Mouse (Mus musculus) hindbrain, embryonic 11.5 days (tissue): ENCODE measurements around the gene Efcab10. TPM values are rescaled to one million over a fixed set of nuclear protein-coding genes. Genes with fewer than 3 reads are reported as not detected.

Experiments used
- polyA plus RNA-seq: library from polyadenylated mRNA; unstranded; fragments of >200 nt; fragmentation: Nextera tagmentation; extraction: Ambion mirVana; gene quantifications from 2 replicates; pipeline ENCODE4 v1.2.1, GENCODE M21; 2014

Gene Efcab10
- polyA plus RNA-seq, 1 experiment from 2014 or later = 2.3 TPM

Other genes with a start within 250 kb of the Efcab10 start
- gene Atxn7l1, start 247.2 kb upstream of the Efcab10 start, polyA plus RNA-seq = 19.5 and 21.1 TPM in 2 replicates
- 43.5 and 47.5 TPM in 2 replicates for gene Twistnb, start 34.8 kb downstream of the Efcab10 start, polyA plus RNA-seq